Mouse (Mus musculus) limb, embryonic 14.5 days (tissue): ENCODE results near the gene Zfp541. TPM values are rescaled to one million over a fixed set of nuclear protein-coding genes. Genes with fewer than 3 reads are reported as not detected.

Source experiments
- ATAC-seq: fragments of 200-750 bp; cut with Nextera tagmentation; 2 replicates; pipeline ENCODE4 v1.8.0; 2017; ENCODE audit warnings: low read depth, moderate number of reproducible peaks, moderate TSS enrichment; ENCODE audit not compliant: low FRiP score
- DNase-seq: peaks from one replicate; pipeline ENCODE4 v3.0.0-alpha.2; 2015; ENCODE audit warnings: low spot score
- H3K27ac ChIP-seq: fragments of 300-500 bp; sonication (generic); replicated peaks from 2 replicates; pipeline ENCODE4 v1.5.1; 2014; ENCODE audit warnings: low read depth, mild to moderate bottlenecking, low read length, moderate library complexity, mixed read lengths
- H3K27me3 ChIP-seq: fragments of 300-500 bp; sonication (generic); 2 replicates; pipeline ENCODE4 v1.6.1; 2014; ENCODE audit warnings: low read length, mixed read lengths; ENCODE audit not compliant: control insufficient read depth, insufficient read depth
- H3K36me3 ChIP-seq: fragments of 300-500 bp; sonication (generic); 2 replicates; pipeline ENCODE4 v1.6.1; 2014; ENCODE audit warnings: mild to moderate bottlenecking, low read length, moderate library complexity, mixed read lengths; ENCODE audit not compliant: control insufficient read depth, insufficient read depth
- H3K4me1 ChIP-seq: fragments of 300-500 bp; sonication (generic); 2 replicates; pipeline ENCODE4 v1.6.1; 2014; ENCODE audit warnings: antibody characterized with exemption, low read length, mixed read lengths; ENCODE audit not compliant: control insufficient read depth, insufficient read depth
- H3K4me2 ChIP-seq: fragments of 300-500 bp; sonication (generic); replicated peaks from 2 replicates; pipeline ENCODE4 v1.6.1; 2014; ENCODE audit warnings: low read depth, mild to moderate bottlenecking, low read length, moderate library complexity; ENCODE audit not compliant: severe bottlenecking
- H3K4me3 ChIP-seq: fragments of 300-500 bp; sonication (generic); replicated peaks from 2 replicates; pipeline ENCODE4 v1.5.1; 2014; ENCODE audit warnings: low read length
- H3K9ac ChIP-seq: fragments of 300-500 bp; sonication (generic); 2 replicates; pipeline ENCODE4 v1.6.1; 2014; ENCODE audit warnings: mild to moderate bottlenecking, low read depth, low read length, moderate library complexity; ENCODE audit not compliant: severe bottlenecking
- H3K9me3 ChIP-seq: fragments of 300-500 bp; sonication (generic); 2 replicates; pipeline ENCODE4 v1.6.1; 2016; ENCODE audit warnings: low read length; ENCODE audit not compliant: control insufficient read depth
- POLR2A ChIP-seq: fragments of 200-500 bp; IDR thresholded peaks from 2 replicates; pipeline ENCODE4 v1.8.0; 2012; ENCODE audit warnings: inconsistent platforms, mild to moderate bottlenecking, moderate library complexity, borderline replicate concordance; ENCODE audit not compliant: insufficient read depth, insufficient read length; ENCODE audit errors: extremely low read depth
- WGBS: fragments of 180-500 bp; shearing (Covaris S2); extraction: QIAGEN DNeasy Blood & Tissue Kit; methylation state at CpG from one replicate; pipeline ENCODE4 v1.1.7; 2014; 5-methylcytosine and 5-hydroxymethylcytosine counted together
- polyA plus RNA-seq, 2 experiments: library from polyadenylated mRNA; depleted of rRNA in 1 of 2; stranded (reverse) in 1 of 2; unstranded in 1 of 2; fragments of >200 nt; fragmentation: Nextera tagmentation in 1 of 2; extraction: Ambion mirVana in 1 of 2; gene quantifications; 2 replicates each; pipeline versions ENCODE4 v1.2.1 to v1.2.3; 2012 to 2014

The Zfp541 gene
- polyA plus RNA-seq, 2 experiments: 0.17 to 0.26 TPM

GRCm38 (mm10) chr7:16129846-16130691, 68.5 kb downstream of the Zfp541 start:
- H3K27ac ChIP-seq: 0 out of 2 replicates have a peak overlapping the region, but pooled peaks have one; percentile 35
- H3K9me3 ChIP-seq: no peaks in the 10 kb centered on the region
- peak overlapping the region; percentile 66 for H3K9ac ChIP-seq
- peak; percentile 80 for DNase-seq
- TF ChIP-seq POLR2A: no peak
- WGBS: 1% methylated on average over 36 of the region's 38 CpGs
- H3K36me3 ChIP-seq: peaks cover 10% of the 10 kb centered on the region; the same call in 1 of the 2 replicates
- ATAC-seq: peak; percentile 88
- peaks cover 12% of the 10 kb centered on the region for H3K4me1 ChIP-seq
- no peaks in the 10 kb centered on the region; the same call in 1 of the 2 replicates for H3K27me3 ChIP-seq
- peak overlapping the region; percentile 73 for H3K4me2 ChIP-seq
- peak overlapping the region; percentile 55 for H3K4me3 ChIP-seq

GRCm38 (mm10) chr7:16130956-16131634, 69.5 kb downstream of the Zfp541 start:
- WGBS: 38% methylated on average over 13 of the region's 13 CpGs
- ATAC-seq: no peak
- H3K4me3 ChIP-seq: peak overlapping the region; percentile 55
- peak overlapping the region; percentile 73 for H3K4me2 ChIP-seq
- TF ChIP-seq POLR2A: no peak
- H3K36me3 ChIP-seq: peaks cover 6% of the 10 kb centered on the region; the same call in 1 of the 2 replicates
- no peaks in the 10 kb centered on the region; the same call in 1 of the 2 replicates for H3K27me3 ChIP-seq
- H3K9me3 ChIP-seq: no peaks in the 10 kb centered on the region
- no peak for DNase-seq
- H3K9ac ChIP-seq: peak overlapping the region; percentile 66; the same call in 1 of the 2 replicates
- peaks cover 12% of the 10 kb centered on the region for H3K4me1 ChIP-seq
- H3K27ac ChIP-seq: no peak overlapping the region

DNA sequence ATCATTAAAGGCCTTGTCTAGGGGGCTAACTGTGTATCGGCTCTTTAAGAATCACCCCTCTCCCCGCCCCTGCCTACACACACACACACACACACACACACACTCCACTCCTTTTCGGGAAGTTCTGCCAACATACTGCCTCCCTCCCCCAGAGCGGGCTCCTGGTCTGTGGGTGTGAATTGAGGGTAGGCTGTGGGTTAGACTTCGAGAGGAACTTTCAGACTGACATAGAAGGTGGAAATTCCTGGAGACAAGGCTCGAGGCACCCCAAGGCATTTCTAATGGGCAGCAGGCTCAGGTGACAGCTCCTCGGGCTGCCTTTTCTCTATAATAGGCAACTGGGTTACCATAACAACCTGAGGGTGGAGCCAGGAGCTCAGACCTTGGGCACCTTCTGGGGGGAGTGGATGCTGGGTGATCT, 70.6 kb downstream of the Zfp541 start:
- Histone ChIP-seq H3K27me3 (no peaks in the 10 kb centered on the region; the same call in 1 of the 2 replicates), H3K27ac (no peak overlapping the region), H3K36me3 (0 out of 2 replicates have a peak, but pooled peaks cover 5% of the 10 kb centered on the region), H3K9ac (no peak overlapping the region), H3K4me2 (no peak overlapping the region), H3K4me1 (peaks cover 12% of the 10 kb centered on the region), H3K9me3 (no peaks in the 10 kb centered on the region), H3K4me3 (no peak overlapping the region)
- DNase-seq (no peak), ATAC-seq (no peak)
- 7% methylated on average over 6 of the region's 7 CpGs for WGBS
- TF ChIP-seq POLR2A: no peak

DNA sequence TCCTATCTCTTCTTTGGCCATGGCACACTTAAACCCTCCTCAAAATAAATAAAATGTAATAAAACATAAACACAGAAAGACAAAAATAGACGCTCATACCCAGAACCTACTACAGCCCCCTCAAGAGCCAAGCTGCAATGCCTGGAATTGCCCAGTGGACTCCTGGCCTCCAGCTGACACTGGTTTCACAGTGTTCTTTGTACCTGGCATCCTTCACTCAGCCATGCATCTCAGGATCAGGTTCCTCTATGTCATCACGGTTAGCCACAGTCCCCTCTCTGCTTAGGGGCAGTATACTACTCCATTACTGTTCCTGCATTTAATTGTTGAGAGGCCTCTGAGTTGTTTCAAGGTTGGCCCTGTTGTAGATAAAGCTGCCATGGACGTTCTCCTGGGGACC, 71.3 kb downstream of the Zfp541 start:
- H3K9ac ChIP-seq: no peak overlapping the region
- 0 out of 2 replicates have a peak, but pooled peaks cover 5% of the 10 kb centered on the region for H3K36me3 ChIP-seq
- H3K9me3 ChIP-seq: no peaks in the 10 kb centered on the region
- TF ChIP-seq POLR2A: no peak
- no peak for DNase-seq
- H3K4me1 ChIP-seq: peaks cover 12% of the 10 kb centered on the region
- H3K4me2 ChIP-seq: no peak overlapping the region
- no peak overlapping the region for H3K4me3 ChIP-seq
- H3K27me3 ChIP-seq: no peaks in the 10 kb centered on the region; the same call in 1 of the 2 replicates
- H3K27ac ChIP-seq: no peak overlapping the region
- ATAC-seq: no peak
- 79% methylated on average over 3 of the region's 3 CpGs for WGBS

DNA sequence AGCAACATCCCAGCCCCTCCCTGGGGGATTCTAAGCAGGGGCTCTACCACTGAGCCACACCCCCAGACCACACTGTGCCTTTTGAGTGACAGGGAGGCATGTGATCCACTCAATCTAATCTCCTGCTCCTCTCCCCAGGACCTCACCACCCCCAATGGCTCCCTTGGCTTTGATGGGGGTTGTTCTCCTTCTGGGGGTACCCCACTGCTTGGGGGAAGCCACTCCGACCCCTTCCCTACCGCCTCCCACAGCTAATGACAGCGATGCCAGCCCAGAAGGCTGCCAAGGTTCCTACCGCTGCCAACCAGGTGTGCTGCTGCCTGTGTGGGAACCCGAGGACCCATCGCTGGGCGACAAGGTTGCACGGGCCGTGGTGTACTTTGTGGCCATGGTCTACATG, 72.1 kb downstream of the Zfp541 start:
- Histone ChIP-seq H3K4me3 (no peak overlapping the region), H3K9ac (no peak overlapping the region), H3K9me3 (no peaks in the 10 kb centered on the region), H3K4me2 (no peak overlapping the region), H3K36me3 (0 out of 2 replicates have a peak, but pooled peaks cover 5% of the 10 kb centered on the region), H3K27ac (no peak overlapping the region), H3K27me3 (no peaks in the 10 kb centered on the region; the same call in 1 of the 2 replicates), H3K4me1 (peaks cover 12% of the 10 kb centered on the region)
- ATAC-seq (no peak), DNase-seq (no peak)
- WGBS: 91% methylated on average over 9 of the region's 9 CpGs
- no peak for TF ChIP-seq POLR2A
